Mouse (Mus musculus) adrenal gland, postnatal 36 days (tissue): Measurements from ENCODE around the gene Hist1h2ba. TPM values are rescaled to one million over a fixed set of nuclear protein-coding genes. Genes with fewer than 3 reads are reported as not detected.
A peak's percentile ranks its signal among the peaks of the same experiment; 100 is the strongest.

Experiments used
- DNase-seq, 2 experiments: peaks; one replicate each; pipeline ENCODE4 v3.0.0; 2021; ENCODE audit warnings: mixed read lengths in 1 of 2
- long read RNA-seq, 2 experiments: library from polyadenylated mRNA; stranded (forward); transcript quantifications; one replicate each; pipeline ENCODE4 v2.0.0; 2021; ENCODE audit warnings: borderline sequencing depth in 2 of 2
- total RNA-seq, 2 experiments: library from RNA; stranded (reverse); gene quantifications; 2 replicates each; pipeline ENCODE4 v1.2.3; 2021

Gene Hist1h2ba
- total RNA-seq: not detected
- long read RNA-seq, experiment 1: 0 reads
- long read RNA-seq, experiment 2: 0 reads

GRCm38 (mm10) chr13:23933421-23934210 is at the start of gene Hist1h2ba:
Gene Hist1h2ba (minus strand): TSS chr13:23934156.
- DNase-seq: no peak

DNA sequence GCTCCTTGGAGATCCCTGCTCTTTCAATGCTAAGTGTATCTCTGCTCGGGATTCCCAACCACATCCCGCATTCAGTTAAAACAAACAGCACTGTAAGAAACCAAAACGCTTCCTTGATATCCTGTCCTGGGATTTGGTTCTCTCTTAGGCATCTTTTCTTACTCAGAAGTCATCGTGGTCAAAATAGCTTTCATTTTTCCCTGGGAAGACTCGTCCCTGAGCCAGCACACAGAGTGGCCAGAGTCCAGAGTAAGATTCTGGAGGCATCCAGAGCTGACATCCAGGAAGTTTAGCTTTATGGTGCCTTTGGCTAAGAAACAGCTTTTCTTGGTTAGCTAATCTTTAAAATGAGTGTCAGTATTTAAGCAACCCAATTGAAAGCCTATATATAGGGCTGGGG is 38.3 kb upstream of the Hist1h2ba start:
- DNase-seq: no peak

- no peak for DNase-seq
These were observed 37.9 kb upstream of the Hist1h2ba start for GRCm38 (mm10) chr13:23971870-23972269.

- DNase-seq: no peak
These were observed 31.0 kb upstream of the Hist1h2ba start for GRCm38 (mm10) chr13:23964909-23965308.

DNA sequence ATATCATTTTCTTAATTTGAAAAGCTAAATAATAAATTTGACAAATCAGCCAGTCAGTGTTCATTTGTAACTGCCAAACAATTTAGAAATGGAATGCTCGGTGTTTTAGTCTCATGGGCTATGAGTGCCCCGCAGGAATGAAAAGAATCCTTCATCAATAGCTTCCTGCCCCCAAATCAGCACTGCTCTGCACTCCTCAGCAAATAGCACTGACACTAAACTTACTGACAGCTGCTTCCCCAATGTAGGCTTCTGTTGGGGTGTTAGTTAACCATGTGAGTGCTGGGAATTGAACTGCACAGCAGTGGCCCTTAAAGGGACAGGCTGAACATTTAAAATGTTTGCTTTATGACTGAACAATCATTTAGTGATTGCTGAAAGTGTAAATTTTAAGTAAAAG is 25.8 kb upstream of the Hist1h2ba start:
- no peak for DNase-seq

GRCm38 (mm10) chr13:23950928-23951327 is 17.0 kb upstream of the Hist1h2ba start:
- DNase-seq: peak; percentile 59 to 60

DNA sequence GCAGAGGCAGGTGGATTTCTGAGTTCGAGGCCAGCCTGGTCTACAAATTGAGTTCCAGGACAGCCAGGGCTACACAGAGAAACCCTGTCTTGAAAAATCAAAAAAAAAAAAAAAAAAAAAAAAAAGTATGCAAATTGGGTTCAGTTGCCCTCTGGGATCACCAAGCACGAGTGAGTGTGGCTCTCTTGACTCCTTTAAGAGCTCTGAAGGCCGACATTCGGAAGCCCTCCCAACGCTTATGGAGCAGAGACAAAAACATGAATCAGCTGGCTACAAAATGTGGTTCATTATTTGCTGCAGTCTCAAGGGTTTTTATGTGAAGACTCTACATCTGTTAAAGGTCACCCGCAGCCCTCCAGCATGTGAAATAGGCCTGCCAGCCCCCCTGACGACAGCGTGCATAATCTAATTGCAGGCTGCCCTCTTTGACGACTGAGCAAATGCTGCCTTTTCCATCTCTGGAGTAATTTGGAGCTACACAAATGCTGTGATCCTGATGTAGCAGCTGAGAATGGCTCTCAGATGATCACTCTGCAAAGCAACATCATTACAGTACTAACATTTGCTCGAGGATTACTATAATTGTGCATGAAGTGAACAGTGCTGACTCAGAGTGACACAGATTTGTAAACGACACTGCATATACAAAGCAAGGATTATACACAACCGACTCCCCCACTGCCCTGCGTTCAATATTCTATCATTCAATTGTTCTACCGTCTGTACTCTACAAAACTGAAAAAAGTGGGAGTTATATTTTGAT is 15.7 kb upstream of the Hist1h2ba start:
- DNase-seq: no peak

GRCm38 (mm10) chr13:23946254-23946653 is 12.3 kb upstream of the Hist1h2ba start:
- no peak for DNase-seq

GRCm38 (mm10) chr13:23942861-23943260 is 8.9 kb upstream of the Hist1h2ba start:
- DNase-seq: no peak

- no peak for DNase-seq
These were observed 6.3 kb upstream of the Hist1h2ba start for GRCm38 (mm10) chr13:23940291-23940690.

DNA sequence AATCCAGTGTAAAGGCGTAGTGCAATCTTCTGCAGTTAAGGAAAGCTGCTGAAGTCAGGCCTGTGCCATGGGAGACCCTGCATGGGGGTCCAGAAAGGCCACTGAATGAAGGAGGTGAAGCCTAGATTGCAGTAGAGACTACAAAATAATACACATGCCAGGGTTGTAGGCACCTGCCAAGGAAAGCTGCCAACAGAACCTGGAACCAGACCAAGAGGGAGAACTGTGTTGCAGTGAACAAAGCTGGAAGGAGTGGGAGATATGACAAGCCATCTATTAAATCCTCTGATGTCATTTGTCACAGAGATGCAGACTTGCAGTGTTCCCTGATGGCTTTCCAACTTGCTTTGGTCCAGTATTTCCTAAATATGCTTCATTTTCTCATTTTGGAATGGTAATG is 4.7 kb upstream of the Hist1h2ba start:
- peak; percentile 20 to 37 for DNase-seq

DNA sequence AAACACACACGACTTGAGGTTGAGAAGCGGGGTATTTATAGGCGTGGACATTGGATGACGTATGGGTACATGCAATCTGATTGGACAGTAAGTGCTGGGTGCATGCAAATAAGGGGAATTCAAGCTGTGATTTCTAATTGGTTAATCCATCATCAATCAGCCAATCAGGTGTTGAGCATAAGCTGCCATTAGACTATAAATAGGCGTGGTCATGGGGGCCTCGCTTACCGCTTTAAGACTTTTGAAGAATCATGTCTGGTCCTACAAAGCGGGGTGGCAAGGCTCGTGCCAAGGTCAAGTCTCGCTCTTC is 210 bp upstream of the Hist1h2ba start, which contains the start of gene Hist1h2aa:
Hist1h2aa (plus strand) TSS at position 252 of the 310 bp plus-strand sequence.
- DNase-seq: no peak

GRCm38 (mm10) chr13:23930904-23931303 is 3.1 kb downstream of the Hist1h2ba start:
- DNase-seq: no peak

DNA sequence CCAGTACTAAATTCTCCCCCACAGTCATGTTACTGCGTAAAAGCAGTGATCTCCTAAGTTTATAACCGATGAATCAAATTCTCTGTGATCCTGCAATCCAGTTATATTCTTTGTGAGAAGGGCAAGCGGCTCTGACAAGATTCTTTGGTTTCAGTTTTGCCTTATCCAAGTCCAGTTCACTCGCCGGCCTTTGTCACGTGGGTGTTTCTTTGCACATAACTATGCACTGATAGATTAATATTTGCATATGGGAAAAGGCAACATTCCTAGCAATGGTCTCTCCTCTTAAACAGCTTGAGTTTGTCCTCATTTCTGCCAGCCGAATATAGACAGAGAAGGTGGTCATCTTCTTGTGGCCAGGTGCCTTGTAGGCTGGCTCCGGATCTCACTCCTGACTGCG is 3.5 kb downstream of the Hist1h2ba start:
- DNase-seq: no peak

GRCm38 (mm10) chr13:23928637-23929036 is 5.3 kb downstream of the Hist1h2ba start:
- peak; percentile 12 to 24 for DNase-seq

GRCm38 (mm10) chr13:23925792-23926191 is 8.2 kb downstream of the Hist1h2ba start:
- no peak for DNase-seq

DNA sequence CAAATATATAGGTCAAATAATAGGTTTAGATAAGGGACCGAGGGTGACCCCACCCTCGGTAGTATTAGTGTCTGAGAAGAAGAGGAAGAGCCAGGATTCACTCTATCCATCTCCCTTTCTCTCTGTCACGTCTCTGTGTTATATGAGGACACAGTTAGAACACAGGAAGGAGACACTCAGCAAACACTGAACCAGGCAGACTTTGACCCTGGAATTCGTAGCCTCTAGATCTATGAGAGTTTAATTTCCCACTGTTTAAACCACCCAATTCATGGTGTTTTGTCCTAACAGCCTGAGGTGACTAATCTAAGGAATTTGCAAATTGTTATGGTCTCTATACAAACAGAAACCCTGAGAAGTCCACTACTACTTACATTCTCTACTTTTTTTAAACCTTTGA is 16.3 kb downstream of the Hist1h2ba start:
- no peak for DNase-seq

DNA sequence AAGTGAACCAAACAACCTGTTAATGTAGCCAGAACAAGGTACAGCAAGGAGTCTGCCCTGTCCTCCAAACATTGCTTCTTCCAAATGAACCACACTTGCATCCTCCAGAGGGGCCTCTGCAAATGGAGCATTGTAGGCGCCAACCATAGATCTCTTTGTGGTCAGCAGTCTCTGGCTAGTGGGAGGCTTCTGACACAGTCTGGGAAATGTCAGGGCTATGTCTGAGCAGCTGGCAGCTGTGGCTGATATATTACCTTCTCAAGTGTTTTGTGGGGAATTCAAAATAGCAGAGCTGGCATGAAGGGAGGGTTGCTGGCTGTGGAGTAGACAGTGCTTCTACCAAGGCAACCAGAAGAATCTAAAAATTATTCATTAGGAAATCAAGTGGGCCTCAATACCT is 17.8 kb downstream of the Hist1h2ba start:
- DNase-seq: peak; percentile 55 to 64

- DNase-seq: peak; percentile 22 to 44
These were observed 19.4 kb downstream of the Hist1h2ba start, which contains the start of gene Slc17a4 for GRCm38 (mm10) chr13:23914376-23915167. Gene Slc17a4 (minus strand): TSS chr13:23915009.

DNA sequence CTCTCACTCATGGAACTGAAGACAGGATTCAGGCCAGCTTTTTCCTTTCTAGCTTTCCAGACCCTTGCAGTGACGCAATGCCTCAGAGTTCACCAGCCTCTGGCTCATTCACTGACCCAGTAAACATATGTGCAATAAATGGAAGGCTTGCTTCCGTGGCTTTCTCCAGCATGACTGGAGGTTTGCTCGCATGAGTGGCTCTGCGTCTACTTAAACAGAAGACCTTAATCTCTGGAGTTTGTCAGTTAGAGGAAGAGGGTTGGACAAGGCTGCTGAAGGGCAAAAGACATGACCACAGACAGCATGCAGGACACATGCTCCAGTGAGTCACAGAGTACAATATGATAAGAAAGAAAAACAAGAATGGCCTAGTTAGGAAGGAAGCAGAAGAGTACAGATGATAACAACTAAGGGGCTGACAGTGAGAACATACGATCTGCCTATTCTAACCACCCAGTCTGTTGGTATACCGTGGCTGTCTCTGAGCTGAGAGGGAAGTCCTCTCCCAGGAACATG is 20.1 kb downstream of the Hist1h2ba start:
- DNase-seq: peak; percentile 38 to 40

DNA sequence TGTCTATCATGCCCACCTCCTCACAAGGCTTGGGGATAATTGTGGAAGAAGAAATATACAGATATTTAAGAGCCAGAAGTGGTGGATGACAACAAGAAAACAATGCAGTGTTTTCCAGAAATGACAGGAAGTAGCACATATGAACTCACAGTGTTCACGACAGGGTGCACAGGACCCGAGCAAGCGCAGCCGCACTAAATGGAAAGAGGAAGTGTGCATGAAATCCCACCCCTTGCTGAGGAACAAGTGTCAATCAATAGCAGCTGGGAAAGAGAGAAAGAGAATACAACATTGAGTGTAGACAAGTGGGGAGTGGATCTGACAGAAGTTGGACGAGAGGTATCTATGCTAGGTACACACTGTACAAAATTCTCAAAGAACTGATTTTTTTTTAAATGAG is 22.6 kb downstream of the Hist1h2ba start:
- no peak for DNase-seq

DNA sequence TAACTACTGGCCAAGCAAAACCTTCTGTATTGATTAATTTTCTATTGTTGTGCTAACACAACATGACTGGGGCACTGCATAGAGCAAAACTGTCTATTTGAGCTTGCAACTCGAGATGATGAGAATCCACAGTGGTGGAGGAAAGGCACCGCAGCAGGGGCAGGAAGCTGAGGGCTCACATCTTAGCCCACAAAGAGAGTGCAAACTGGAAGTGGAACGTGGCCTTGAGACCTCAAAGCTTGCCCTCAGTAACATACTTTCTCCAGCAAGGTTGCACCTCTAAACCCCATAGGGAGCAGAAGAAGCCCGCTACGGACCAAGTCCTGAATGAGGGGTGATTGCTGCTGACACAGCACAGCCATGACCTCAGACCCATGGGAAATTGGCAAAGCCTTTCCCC is 23.8 kb downstream of the Hist1h2ba start:
- no peak for DNase-seq
